Mouse (Mus musculus): ENCODE results near the gene Alox12. TPM values are rescaled to one million over a fixed set of nuclear protein-coding genes. Genes with fewer than 3 reads are reported as not detected.
A peak's percentile ranks its signal among the peaks of the same experiment; 100 is the strongest.

Alox12 gene
- polyA plus RNA-seq, 1 experiment from 2014 or later, result 0.74 TPM

DNA sequence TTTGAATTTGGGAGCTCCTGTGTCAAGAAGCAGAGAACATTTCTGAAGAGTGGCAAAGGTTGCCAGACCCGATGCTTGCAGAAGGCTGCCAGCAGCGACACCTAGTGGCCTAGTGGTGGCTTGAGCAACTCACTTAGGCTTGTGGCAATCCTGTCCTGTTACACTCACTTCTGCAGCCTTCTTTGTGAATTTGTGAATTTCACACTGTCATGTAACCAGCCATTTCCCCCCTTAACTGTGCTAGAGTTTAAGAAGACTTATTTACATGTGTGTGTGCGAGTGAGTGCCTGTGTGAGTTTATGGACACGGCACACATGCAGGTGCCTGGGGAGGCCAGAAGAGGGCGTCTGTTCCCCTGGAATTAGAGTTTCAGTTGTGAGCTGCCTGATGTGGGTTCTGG is 53.5 kb downstream of the Alox12 start:
- no peak for ATAC-seq
- 37% methylated on average over 5 of the region's 5 CpGs for WGBS
- Histone ChIP-seq H3K4me3 (no peak overlapping the region), H3K9me3 (replicated peaks) (no peaks in the 10 kb centered on the region), H3K4me2 (no peak overlapping the region), H3K9ac (no peak overlapping the region), H3K27ac (no peak overlapping the region), H3K4me1 (no peaks in the 10 kb centered on the region), H3K27me3 (no peaks in the 10 kb centered on the region), H3K36me3 (ENCODE audit: poor library complexity, severe bottlenecking) (no peaks in the 10 kb centered on the region)

DNA sequence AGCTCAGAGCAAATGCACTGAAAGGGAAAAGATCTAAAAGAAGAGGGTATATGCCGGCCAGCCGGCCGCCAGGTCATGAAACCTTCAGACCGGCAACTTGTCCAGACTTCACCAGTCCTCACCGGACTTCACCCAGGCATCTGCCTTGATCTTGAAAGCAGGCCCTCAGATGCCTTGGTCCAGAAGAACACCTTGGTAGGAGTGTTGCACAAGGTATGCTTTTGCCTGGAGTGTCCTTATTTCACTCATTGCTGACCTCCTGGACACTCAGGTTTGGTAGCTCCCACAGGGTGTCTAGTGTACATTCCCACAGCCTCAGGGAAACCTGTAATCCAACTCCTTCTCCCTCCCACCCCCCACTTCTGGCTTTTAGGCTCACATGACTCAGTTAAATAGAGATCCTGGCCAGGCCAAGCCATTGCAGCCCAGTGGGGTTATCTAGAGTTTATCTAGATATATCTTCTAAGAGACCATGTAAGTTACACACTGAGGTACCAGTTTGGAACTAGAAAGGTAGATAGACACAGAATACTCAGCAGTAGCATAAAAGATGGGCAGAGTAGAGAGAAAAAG is 55.0 kb downstream of the Alox12 start:
- no peak for ATAC-seq
- no peaks in the 10 kb centered on the region for H3K36me3 ChIP-seq (ENCODE audit: poor library complexity, severe bottlenecking)
- no peaks in the 10 kb centered on the region for H3K27me3 ChIP-seq
- no peak overlapping the region for H3K4me3 ChIP-seq
- no peak overlapping the region for H3K27ac ChIP-seq
- WGBS, result 84% methylated on average over 5 of the region's 5 CpGs
- H3K4me2 ChIP-seq, result no peak overlapping the region
- H3K9ac ChIP-seq, result no peak overlapping the region
- peaks cover 4% of the 10 kb centered on the region; the same call in 1 of the 2 replicates for H3K9me3 ChIP-seq (replicated peaks)
- H3K4me1 ChIP-seq, result no peaks in the 10 kb centered on the region

DNA sequence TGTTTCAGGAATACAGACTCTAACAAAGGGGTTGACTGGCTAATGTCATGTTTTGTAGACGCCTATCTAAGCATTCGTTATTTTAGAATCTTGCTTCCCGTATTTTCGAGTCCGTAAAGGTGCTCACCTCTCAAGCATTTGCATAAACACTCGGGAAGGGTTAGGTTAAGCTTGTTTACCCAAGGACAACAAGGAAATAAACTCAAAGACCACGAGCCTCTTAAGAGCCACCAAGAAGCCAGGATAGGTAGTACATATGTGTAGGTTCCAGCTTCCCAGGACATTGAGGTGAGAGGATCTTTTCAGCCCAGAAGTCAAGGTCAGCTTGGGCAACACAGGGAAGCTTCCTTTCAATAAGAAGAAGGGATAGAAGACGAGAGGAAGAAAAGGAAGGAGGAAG is 56.0 kb downstream of the Alox12 start:
- no peak for ATAC-seq
- H3K4me1 ChIP-seq, result no peaks in the 10 kb centered on the region

DNA sequence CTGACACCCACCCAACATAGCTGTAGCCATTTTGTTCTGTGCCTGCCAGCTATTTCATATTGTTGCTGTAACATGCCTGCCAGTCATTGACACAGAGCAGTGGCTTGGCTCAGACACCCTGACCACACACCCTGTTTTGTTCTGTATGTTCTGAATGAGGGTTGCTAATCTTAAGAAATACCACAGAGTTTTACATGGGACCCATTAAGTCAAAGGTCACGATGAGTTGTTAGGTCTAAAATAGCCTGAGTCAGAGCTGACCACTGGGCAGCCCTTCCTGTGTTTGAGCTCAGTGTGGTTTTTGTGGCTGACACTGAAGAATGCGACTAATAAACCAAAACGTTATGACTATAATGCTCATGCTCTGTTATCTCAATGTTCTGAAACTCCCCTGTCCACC is 56.8 kb downstream of the Alox12 start:
- H3K36me3 ChIP-seq (ENCODE audit: poor library complexity, severe bottlenecking), result no peaks in the 10 kb centered on the region
- no peak overlapping the region for H3K4me2 ChIP-seq
- no peak for ATAC-seq
- 91% methylated on average over 3 of the region's 3 CpGs for WGBS
- no peaks in the 10 kb centered on the region for H3K4me1 ChIP-seq
- H3K9ac ChIP-seq, result no peak overlapping the region
- H3K27me3 ChIP-seq, result no peaks in the 10 kb centered on the region
- H3K27ac ChIP-seq, result no peak overlapping the region
- no peak overlapping the region for H3K4me3 ChIP-seq
- peaks cover 4% of the 10 kb centered on the region; the same call in 1 of the 2 replicates for H3K9me3 ChIP-seq (replicated peaks)

More for the DNA sequence above, 56.0 kb downstream of the Alox12 start:
- no peak overlapping the region for H3K27ac ChIP-seq
- 84% methylated on average over 8 of the region's 8 CpGs for WGBS
- H3K4me2 ChIP-seq, result no peak overlapping the region
- no peaks in the 10 kb centered on the region for H3K27me3 ChIP-seq
- no peak overlapping the region for H3K9ac ChIP-seq
- H3K4me3 ChIP-seq, result no peak overlapping the region
- H3K9me3 ChIP-seq (replicated peaks), result peaks cover 4% of the 10 kb centered on the region; the same call in 1 of the 2 replicates
- H3K36me3 ChIP-seq (ENCODE audit: poor library complexity, severe bottlenecking), result no peaks in the 10 kb centered on the region

DNA sequence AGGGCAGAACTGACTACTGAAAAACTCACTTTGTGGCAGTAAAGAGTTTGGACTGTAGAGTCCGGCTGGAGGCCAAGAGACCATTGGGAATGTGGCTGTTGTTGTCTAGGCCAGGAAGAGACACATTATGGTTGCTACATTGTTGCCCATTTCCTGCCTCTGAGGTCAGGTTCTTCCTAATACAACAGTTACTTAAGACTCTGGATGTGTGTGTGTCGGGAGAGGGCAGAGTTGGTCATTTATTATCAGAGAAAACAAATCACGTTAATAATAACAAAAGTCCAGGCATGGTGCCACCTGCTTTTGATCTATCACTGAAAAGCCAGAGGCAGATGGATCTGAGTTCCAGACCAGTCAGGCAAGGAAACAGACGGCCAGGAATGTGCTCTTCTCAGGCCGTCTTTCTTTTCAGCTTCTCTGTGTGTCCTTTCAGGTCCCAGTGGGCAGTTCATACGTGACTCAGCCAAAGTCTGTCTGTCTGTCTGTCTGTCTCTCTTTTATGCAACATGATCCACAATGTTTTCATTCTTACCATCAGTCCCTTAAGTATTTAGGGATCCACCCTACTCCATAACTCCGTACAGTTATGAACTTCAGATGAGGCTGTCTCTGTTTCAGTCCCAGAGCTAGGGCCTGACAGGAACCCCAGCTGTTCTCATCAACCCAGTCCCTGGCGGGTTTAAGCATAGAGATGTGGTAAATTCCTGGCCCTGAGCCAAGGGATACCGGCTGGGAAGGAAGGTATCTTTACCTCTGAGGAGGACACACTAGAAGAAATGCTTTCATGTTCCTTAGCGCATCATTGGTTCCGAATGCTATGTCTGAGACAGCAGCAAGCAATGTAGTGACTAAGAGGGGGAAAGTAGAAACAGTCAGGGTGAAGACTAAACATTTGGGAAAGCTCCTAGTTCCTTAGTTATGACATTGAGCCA is 61.5 kb downstream of the Alox12 start:
- Histone ChIP-seq H3K27me3 (no peaks in the 10 kb centered on the region), H3K9ac (no peak overlapping the region), H3K4me1 (no peaks in the 10 kb centered on the region), H3K4me2 (no peak overlapping the region), H3K36me3 (ENCODE audit: poor library complexity, severe bottlenecking) (no peaks in the 10 kb centered on the region), H3K27ac (no peak overlapping the region), H3K4me3 (no peak overlapping the region), H3K9me3 (replicated peaks) (peaks cover 4% of the 10 kb centered on the region; the same call in 1 of the 2 replicates)
- ATAC-seq, result no peak
- WGBS, result 69% methylated on average over 11 of the region's 11 CpGs

DNA sequence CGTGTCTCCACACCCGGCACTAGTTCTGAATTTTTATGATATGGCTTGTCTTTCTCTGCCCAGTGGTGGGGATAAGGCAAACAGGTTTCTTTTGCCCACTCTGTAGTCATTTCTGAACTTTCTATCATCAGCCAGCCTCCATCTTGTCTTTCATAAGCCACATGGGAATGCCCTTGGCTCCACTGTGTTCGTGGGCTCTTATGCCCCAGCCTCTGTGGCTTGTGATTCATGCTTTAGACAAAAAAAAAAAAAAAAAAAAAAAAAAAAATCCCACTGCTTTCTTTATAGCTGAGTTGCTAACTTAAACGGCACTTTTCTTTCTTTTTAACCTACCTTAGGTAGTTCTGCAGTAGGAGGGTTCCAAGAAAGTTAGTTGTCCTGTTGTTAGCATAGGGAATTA is 63.0 kb downstream of the Alox12 start:
- Histone ChIP-seq H3K4me3 (no peak overlapping the region), H3K9me3 (replicated peaks) (peaks cover 4% of the 10 kb centered on the region; the same call in 1 of the 2 replicates), H3K4me2 (no peak overlapping the region), H3K36me3 (ENCODE audit: poor library complexity, severe bottlenecking) (no peaks in the 10 kb centered on the region), H3K27ac (no peak overlapping the region), H3K27me3 (no peaks in the 10 kb centered on the region), H3K9ac (no peak overlapping the region), H3K4me1 (no peaks in the 10 kb centered on the region)
- no peak for ATAC-seq
- WGBS, result 87% methylated on average over 4 of the region's 4 CpGs

MicroRNAs within 50 kb of the gene (microRNA counts, 519-probe panel; counts per million panel counts)
- microRNA mmu-miR-195 (177 counts per million, percentile 53 among the panel's probes with 10 or more counts), microRNA mmu-miR-497 (177 counts per million, percentile 53 among the panel's probes with 10 or more counts)

Small RNAs within 50 kb of the gene (microRNA-seq; reads per million reads assigned to microRNA genes)
- gene Mir195a (366 reads per million, percentile 68 among the genes with 10 or more reads in this experiment), gene Mir497 (not detected), gene Mir497b (not detected)

Other genes with a start within 250 kb of the Alox12 start
- 48.7 and 51.3 TPM in 2 replicates for gene Acadvl, start 239.9 kb downstream of the Alox12 start, polyA plus RNA-seq (2015; fragmentation: Nextera tagmentation; extraction: Ambion mirVana)
- 26.2 and 31.1 TPM in 2 replicates for gene Dlg4, start 238.4 kb downstream of the Alox12 start, polyA plus RNA-seq (2015; fragmentation: Nextera tagmentation; extraction: Ambion mirVana)
- gene Asgr1, start 201.3 kb downstream of the Alox12 start, polyA plus RNA-seq (2015; fragmentation: Nextera tagmentation; extraction: Ambion mirVana), result 0.37 and 0.59 TPM in 2 replicates
- not detected in 2 replicates for gene Asgr2, start 162.7 kb downstream of the Alox12 start, polyA plus RNA-seq (2015; fragmentation: Nextera tagmentation; extraction: Ambion mirVana)
- gene Mgl2, start 125.0 kb downstream of the Alox12 start, polyA plus RNA-seq (2015; fragmentation: Nextera tagmentation; extraction: Ambion mirVana), result 0.32 TPM in 1 of 2 replicates, not detected in the other
- gene Clec10a, start 99.2 kb downstream of the Alox12 start, polyA plus RNA-seq (2015; fragmentation: Nextera tagmentation; extraction: Ambion mirVana), result 0.53 TPM in 1 of 2 replicates, not detected in the other
- gene Slc16a11, start 42.6 kb downstream of the Alox12 start, polyA plus RNA-seq (2015; fragmentation: Nextera tagmentation; extraction: Ambion mirVana), result 1.8 and 2.2 TPM in 2 replicates
- gene Slc16a13, start 34.3 kb downstream of the Alox12 start, polyA plus RNA-seq (2015; fragmentation: Nextera tagmentation; extraction: Ambion mirVana), result 13.4 and 14.8 TPM in 2 replicates
- 4.3 and 4.7 TPM in 2 replicates for gene Bcl6b, start 25.6 kb downstream of the Alox12 start, polyA plus RNA-seq (2015; fragmentation: Nextera tagmentation; extraction: Ambion mirVana)
- gene 0610010K14Rik, start 17.4 kb downstream of the Alox12 start, polyA plus RNA-seq (2015; fragmentation: Nextera tagmentation; extraction: Ambion mirVana), result 226 and 229 TPM in 2 replicates
- gene Gm21988, start 15.5 kb downstream of the Alox12 start, polyA plus RNA-seq (2015; fragmentation: Nextera tagmentation; extraction: Ambion mirVana), result 10.7 and 12.1 TPM in 2 replicates
- gene Rnasek, start 15.5 kb downstream of the Alox12 start, polyA plus RNA-seq (2015; fragmentation: Nextera tagmentation; extraction: Ambion mirVana), result 227 and 236 TPM in 2 replicates
- not detected in 2 replicates for gene Alox12e, start 67.3 kb upstream of the Alox12 start, polyA plus RNA-seq (2015; fragmentation: Nextera tagmentation; extraction: Ambion mirVana)
- gene Alox15, start 96.7 kb upstream of the Alox12 start, polyA plus RNA-seq (2015; fragmentation: Nextera tagmentation; extraction: Ambion mirVana), result 0.15 TPM in 1 of 2 replicates, not detected in the other
- gene Pelp1, start 154.7 kb upstream of the Alox12 start, polyA plus RNA-seq (2015; fragmentation: Nextera tagmentation; extraction: Ambion mirVana), result 32.0 and 36.3 TPM in 2 replicates
- gene Arrb2, start 177.3 kb upstream of the Alox12 start, polyA plus RNA-seq (2015; fragmentation: Nextera tagmentation; extraction: Ambion mirVana), result 33.0 and 33.2 TPM in 2 replicates
- gene Med11, start 196.6 kb upstream of the Alox12 start, polyA plus RNA-seq (2015; fragmentation: Nextera tagmentation; extraction: Ambion mirVana), result 36.6 and 40.8 TPM in 2 replicates
- 0.37 and 0.58 TPM in 2 replicates for gene Zmynd15, start 204.1 kb upstream of the Alox12 start, polyA plus RNA-seq (2015; fragmentation: Nextera tagmentation; extraction: Ambion mirVana)
- 0.71 and 0.83 TPM in 2 replicates for gene Cxcl16, start 204.6 kb upstream of the Alox12 start, polyA plus RNA-seq (2015; fragmentation: Nextera tagmentation; extraction: Ambion mirVana)
- 0.17 and 0.30 TPM in 2 replicates for gene Tm4sf5, start 249.9 kb upstream of the Alox12 start, polyA plus RNA-seq (2015; fragmentation: Nextera tagmentation; extraction: Ambion mirVana)